In genomic region chr2:179371553-179371952, GRCm38 (mm10) we compare ENCODE assay signal across 18 mouse cellular contexts.
DNase-seq lines count a peak whose midpoint lies in the region; ATAC-seq and TF ChIP-seq lines count a peak whose summit lies in the region.
"Had no signal": no experiment of that assay in that cellular context is flagged by ENCODE, and none has a peak within 500 bp of the region (broad histone marks: within the 10 kb centered on the region; RNA-seq: fewer than 3 reads in every experiment).

No protein-coding gene starts in this region.

- no peaks in the 10 kb centered on the region for H3K36me3 ChIP-seq in intestine, postnatal 0 days (ENCODE audit: control insufficient read depth, insufficient read depth)
- no peaks in the 10 kb centered on the region for H3K36me3 ChIP-seq in intestine, embryonic 16.5 days (ENCODE audit: control insufficient read depth, insufficient read depth, low read length)
- H3K36me3 ChIP-seq in stomach, embryonic 16.5 days (ENCODE audit: control insufficient read depth, insufficient read depth, low read length), result no peaks in the 10 kb centered on the region
- no peaks in the 10 kb centered on the region for H3K36me3 ChIP-seq in stomach, postnatal 0 days (ENCODE audit: control insufficient read depth, insufficient read depth, low read length)
- H3K36me3 ChIP-seq: hindbrain, embryonic 13.5 days; liver, embryonic 15.5 days; midbrain, embryonic 12.5 days had no signal

- DNase-seq in stomach, postnatal 0 days (ENCODE audit: low spot score), result no peak
- peak; percentile 17 for DNase-seq in layer of hippocampus, adult 9-11 months
- no peak for DNase-seq in heart, postnatal 4 days
- DNase-seq: adrenal gland, adult 2 months; cerebellum, adult 8-10 months; gastrocnemius, adult 2 months; kidney, adult 18-20 months; kidney, postnatal 36 days; lung, postnatal 14 days had no signal

- ATAC-seq in intestine, postnatal 0 days, result no peak
- no peak for ATAC-seq in intestine, embryonic 16.5 days
- ATAC-seq in stomach, embryonic 16.5 days (ENCODE audit: insufficient read depth, low FRiP score), result peak; percentile 40; the same call in 1 of the 2 replicates
- no peak for ATAC-seq in stomach, postnatal 0 days (ENCODE audit: low FRiP score, low TSS enrichment)
- ATAC-seq in erythroblast, adult 5-6 weeks (replicated peaks; ENCODE audit: low FRiP score, poor library complexity, severe bottlenecking), result no peak
- ATAC-seq: CD4-positive, CD25-positive, alpha-beta regulatory T cell, adult 4 months had no signal

- TF ChIP-seq EP300 in stomach, postnatal 0 days (optimal IDR thresholded peaks at IDR 0.05), result no peak

- no peak overlapping the region for H3K27ac ChIP-seq in intestine, postnatal 0 days (ENCODE audit: low read depth, low read length)
- no peak overlapping the region for H3K27ac ChIP-seq in intestine, embryonic 16.5 days (ENCODE audit: low read length)
- no peak overlapping the region for H3K27ac ChIP-seq in stomach, embryonic 16.5 days (ENCODE audit: low read length)
- no peak overlapping the region for H3K27ac ChIP-seq in stomach, postnatal 0 days (replicated peaks)
- H3K27ac ChIP-seq: gastrocnemius, adult 2 months; hindbrain, embryonic 13.5 days; liver, embryonic 15.5 days; midbrain, embryonic 12.5 days had no signal

- H3K4me2 ChIP-seq in intestine, postnatal 0 days (replicated peaks; ENCODE audit: low read depth), result no peak overlapping the region
- no peak overlapping the region for H3K4me2 ChIP-seq in intestine, embryonic 16.5 days (ENCODE audit: low read depth, low read length)
- no peak overlapping the region for H3K4me2 ChIP-seq in stomach, embryonic 16.5 days (ENCODE audit: low read depth, low read length)
- no peak overlapping the region for H3K4me2 ChIP-seq in stomach, postnatal 0 days (replicated peaks; ENCODE audit: low read depth)
- H3K4me2 ChIP-seq: hindbrain, embryonic 13.5 days; liver, embryonic 15.5 days; midbrain, embryonic 12.5 days had no signal

- no peak overlapping the region for H3K9ac ChIP-seq in intestine, postnatal 0 days (ENCODE audit: low read depth, low read length)
- H3K9ac ChIP-seq in intestine, embryonic 16.5 days (ENCODE audit: low read depth, low read length), result no peak overlapping the region
- no peak overlapping the region for H3K9ac ChIP-seq in stomach, embryonic 16.5 days (ENCODE audit: low read length)
- no peak overlapping the region for H3K9ac ChIP-seq in stomach, postnatal 0 days (ENCODE audit: low read length)
- H3K9ac ChIP-seq: hindbrain, embryonic 13.5 days; liver, embryonic 15.5 days; midbrain, embryonic 12.5 days had no signal

- no peaks in the 10 kb centered on the region for H3K4me1 ChIP-seq in intestine, postnatal 0 days (replicated peaks; ENCODE audit: control insufficient read depth, insufficient read depth, low read length)
- H3K4me1 ChIP-seq in intestine, embryonic 16.5 days (ENCODE audit: control insufficient read depth, insufficient read depth, low read length), result no peaks in the 10 kb centered on the region
- H3K4me1 ChIP-seq in stomach, embryonic 16.5 days (ENCODE audit: control insufficient read depth, insufficient read depth, low read length), result no peaks in the 10 kb centered on the region
- H3K4me1 ChIP-seq in stomach, postnatal 0 days (replicated peaks; ENCODE audit: control insufficient read depth, insufficient read depth), result no peaks in the 10 kb centered on the region
- H3K4me1 ChIP-seq: hindbrain, embryonic 13.5 days; liver, embryonic 15.5 days; midbrain, embryonic 12.5 days had no signal

- H3K27me3 ChIP-seq in intestine, postnatal 0 days (replicated peaks; ENCODE audit: control insufficient read depth, insufficient read depth, low read length), result no peaks in the 10 kb centered on the region
- H3K27me3 ChIP-seq in intestine, embryonic 16.5 days (replicated peaks; ENCODE audit: control insufficient read depth, insufficient read depth, low read length), result no peaks in the 10 kb centered on the region
- no peaks in the 10 kb centered on the region for H3K27me3 ChIP-seq in stomach, embryonic 16.5 days (ENCODE audit: control insufficient read depth, insufficient read depth, low read length)
- H3K27me3 ChIP-seq in stomach, postnatal 0 days (ENCODE audit: control insufficient read depth, insufficient read depth, low read length), result no peaks in the 10 kb centered on the region
- H3K27me3 ChIP-seq: hindbrain, embryonic 13.5 days; liver, embryonic 15.5 days; midbrain, embryonic 12.5 days had no signal

- H3K4me3 ChIP-seq in intestine, postnatal 0 days (ENCODE audit: low read depth, low read length), result no peak overlapping the region
- H3K4me3 ChIP-seq in intestine, embryonic 16.5 days (ENCODE audit: low read length), result no peak overlapping the region
- H3K4me3 ChIP-seq in stomach, embryonic 16.5 days (replicated peaks; ENCODE audit: low read length), result no peak overlapping the region
- H3K4me3 ChIP-seq in stomach, postnatal 0 days (ENCODE audit: low read depth, low read length), result no peak overlapping the region
- H3K4me3 ChIP-seq: gastrocnemius, adult 2 months; hindbrain, embryonic 13.5 days; liver, embryonic 15.5 days; midbrain, embryonic 12.5 days; myocyte had no signal

- WGBS in intestine, postnatal 0 days, result 60% methylated on average over 7 of the region's 7 CpGs
- 66% methylated on average over 7 of the region's 7 CpGs for WGBS in intestine, embryonic 16.5 days
- WGBS in stomach, embryonic 16.5 days, result 49% methylated on average over 7 of the region's 7 CpGs
- WGBS in stomach, postnatal 0 days, result 39% methylated on average over 7 of the region's 7 CpGs

- no peaks in the 10 kb centered on the region; the same call in 1 of the 2 replicates for H3K9me3 ChIP-seq in intestine, postnatal 0 days (ENCODE audit: control insufficient read depth)
- no peaks in the 10 kb centered on the region for H3K9me3 ChIP-seq in intestine, embryonic 16.5 days (ENCODE audit: control insufficient read depth, low read length)
- H3K9me3 ChIP-seq in stomach, embryonic 16.5 days (replicated peaks; ENCODE audit: control insufficient read depth, low read length), result no peaks in the 10 kb centered on the region
- H3K9me3 ChIP-seq in stomach, postnatal 0 days (ENCODE audit: control insufficient read depth, low read length), result no peaks in the 10 kb centered on the region
- H3K9me3 ChIP-seq: hindbrain, embryonic 13.5 days; liver, embryonic 15.5 days; midbrain, embryonic 12.5 days had no signal

- peak; percentile 37; the same call in 1 of the 2 replicates for TF ChIP-seq CTCF in intestine, postnatal 0 days (IDR thresholded peaks at IDR 0.05; ENCODE audit: low read depth)
- no peak for TF ChIP-seq CTCF in stomach, postnatal 0 days (IDR thresholded peaks at IDR 0.05; ENCODE audit: low read depth)
